Mouse (Mus musculus) ES-E14 (cell line): ENCODE measurements at regions not wholly inside any gene's neighbourhood (a gene's known extent, or its start where the extent isn't known, plus 50 kb on each side); places are given as distances from the start of the nearest gene placed in this dataset.

ENCODE experiments used
- CHD2 ChIP-seq: IDR thresholded peaks from 2 replicates; pipeline ENCODE4 v1.6.1; 2014; ENCODE audit warnings: mild to moderate bottlenecking, low read depth, low read length, inconsistent platforms
- HCFC1 ChIP-seq: IDR thresholded peaks from 2 replicates; pipeline ENCODE4 v1.6.1; 2012; ENCODE audit warnings: low read length, inconsistent platforms, borderline replicate concordance; ENCODE audit not compliant: insufficient read depth
- MAFK ChIP-seq: IDR thresholded peaks from 2 replicates; pipeline ENCODE4 v1.6.1; 2014; ENCODE audit warnings: mild to moderate bottlenecking, low read depth, low read length, inconsistent platforms; ENCODE audit not compliant: insufficient read depth
- ZC3H11A ChIP-seq: IDR thresholded peaks from 2 replicates; pipeline ENCODE4 v1.6.1; 2012; ENCODE audit warnings: low read depth, mild to moderate bottlenecking, inconsistent platforms, low read length, borderline replicate concordance
- ZNF384 ChIP-seq: IDR thresholded peaks from 2 replicates; pipeline ENCODE4 v1.6.1; 2012; ENCODE audit warnings: low read depth, low read length, inconsistent platforms

- TF ChIP-seq HCFC1 (no peak), ZNF384 (no peak), MAFK (no peak), ZC3H11A (no peak), CHD2 (no peak)
Observed at GRCm38 (mm10) chr8:41485163-41485562, 68.3 kb upstream of the Frg1 start.
